Mouse (Mus musculus) kidney, adult 8-10 months (tissue): ENCODE data around the gene Pknox1.

Source experiments
- DNase-seq, 2 experiments: peaks; one replicate each; pipeline ENCODE4 v3.0.0; 2022

Gene Pknox1

GRCm38 (mm10) chr17:31598593-31598992, 34.1 kb downstream of the Pknox1 start:
- peak in 1 of 2 experiments; percentile 25 for DNase-seq

GRCm38 (mm10) chr17:31606424-31606823, 41.9 kb downstream of the Pknox1 start:
- no peak for DNase-seq

- DNase-seq: peak in 1 of 2 experiments; percentile 27
Observed at GRCm38 (mm10) chr17:31607256-31607951, 42.9 kb downstream of the Pknox1 start.

GRCm38 (mm10) chr17:31609173-31609572, 44.6 kb downstream of the Pknox1 start:
- DNase-seq: peak in 1 of 2 experiments; percentile 32

GRCm38 (mm10) chr17:31609895-31610294, 45.4 kb downstream of the Pknox1 start:
- DNase-seq: no peak

GRCm38 (mm10) chr17:31613086-31613755, 48.7 kb downstream of the Pknox1 start:
- DNase-seq: no peak

- DNase-seq: no peak
Observed at GRCm38 (mm10) chr17:31623101-31623500, 58.6 kb downstream of the Pknox1 start.

GRCm38 (mm10) chr17:31627961-31628360, 63.4 kb downstream of the Pknox1 start:
- no peak for DNase-seq

GRCm38 (mm10) chr17:31631081-31631800, 66.7 kb downstream of the Pknox1 start:
- peak in 1 of 2 experiments; percentile 49 for DNase-seq

- DNase-seq: peak; percentile 41 to 63
Observed at GRCm38 (mm10) chr17:31633007-31633406, 68.5 kb downstream of the Pknox1 start.

- no peak for DNase-seq
Observed at GRCm38 (mm10) chr17:31634896-31635295, 70.4 kb downstream of the Pknox1 start.

- peak in 1 of 2 experiments; percentile 53 for DNase-seq
Observed at GRCm38 (mm10) chr17:31635781-31636180, 71.2 kb downstream of the Pknox1 start.

GRCm38 (mm10) chr17:31636277-31636941, 71.9 kb downstream of the Pknox1 start:
- no peak for DNase-seq

- peak; percentile 89 to 90 for DNase-seq
Observed at GRCm38 (mm10) chr17:31636942-31637811, 72.6 kb downstream of the Pknox1 start, which contains the start of gene Cbs. Cbs (minus strand) TSS chr17:31637238.

GRCm38 (mm10) chr17:31637866-31638570, 73.5 kb downstream of the Pknox1 start:
- DNase-seq: peak in 1 of 2 experiments; percentile 25

- no peak for DNase-seq
Observed at GRCm38 (mm10) chr17:31639651-31640050, 75.1 kb downstream of the Pknox1 start.

- DNase-seq: no peak
Observed at GRCm38 (mm10) chr17:31642331-31642730, 77.8 kb downstream of the Pknox1 start.

- no peak for DNase-seq
Observed at GRCm38 (mm10) chr17:31642913-31643312, 78.4 kb downstream of the Pknox1 start.

GRCm38 (mm10) chr17:31646199-31647002, 81.9 kb downstream of the Pknox1 start:
- no peak for DNase-seq

GRCm38 (mm10) chr17:31652152-31652551, 87.6 kb downstream of the Pknox1 start:
- no peak for DNase-seq
